Mouse (Mus musculus): ENCODE measurements around the gene Prpf3. TPM values are rescaled to one million over a fixed set of nuclear protein-coding genes. Genes with fewer than 3 reads are reported as not detected.
A peak's percentile ranks its signal among the peaks of the same experiment; 100 is the strongest.
"Not testable (repeated sequence)": the region's sequence is repeated elsewhere in the genome, so short reads cannot be mapped to it uniquely, and the experiment has no call there.

Prpf3 gene
- polyA plus RNA-seq, 1 experiment: 37.7 TPM

DNA sequence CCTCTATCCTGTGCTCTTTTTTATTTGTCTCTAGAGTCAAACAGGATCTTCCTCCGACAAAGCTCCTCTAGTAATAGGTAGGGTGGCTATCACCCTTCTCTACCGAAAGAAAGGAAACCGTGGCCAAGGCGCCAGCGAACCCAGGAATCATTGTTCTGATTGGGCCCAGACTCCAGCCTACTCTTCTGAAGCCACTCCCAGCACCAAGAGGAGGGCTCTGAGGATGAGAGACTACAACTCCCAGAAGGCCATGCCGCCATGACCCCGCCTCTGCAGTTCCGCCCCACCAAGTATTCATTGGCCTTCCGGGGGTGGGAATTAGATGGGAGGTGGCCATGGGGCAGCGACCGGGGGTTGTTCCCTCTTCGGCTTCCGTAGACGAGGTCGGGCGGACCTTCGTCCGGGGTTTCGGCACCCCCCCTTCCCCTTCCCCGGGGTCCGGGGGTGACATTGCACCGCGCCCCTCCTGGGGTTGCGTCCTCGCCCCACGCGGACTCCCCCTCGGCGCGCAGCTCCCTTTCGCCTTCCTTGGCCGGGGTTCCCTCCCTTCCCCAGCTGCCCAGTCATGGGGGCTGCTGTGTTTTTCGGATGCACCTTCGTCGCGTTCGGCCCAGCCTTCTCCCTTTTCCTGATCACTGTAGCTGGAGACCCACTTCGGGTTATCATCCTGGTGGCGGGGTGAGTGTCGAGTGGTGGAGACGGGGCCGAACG is 38.1 kb upstream of the Prpf3 start, which contains the start of gene Aph1a:
Gene Aph1a, plus strand, starts transcription at position 364 of the 711 bp plus-strand sequence.
- Histone ChIP-seq H3K27ac (ENCODE audit: insufficient read depth, low read length) (peak within 1 kb of the TSS; percentile 80), H3K4me3 (ENCODE audit: insufficient read depth, low read length) (peak within 1 kb of the TSS; percentile 95)
- H3K4me1 ChIP-seq (ENCODE audit: control insufficient read depth, insufficient read depth, low read length): not testable (repeated sequence)
- peak; percentile 89 for TF ChIP-seq POLR2A (IDR thresholded peaks at IDR 0.05; ENCODE audit: low read depth, low read length)

DNA sequence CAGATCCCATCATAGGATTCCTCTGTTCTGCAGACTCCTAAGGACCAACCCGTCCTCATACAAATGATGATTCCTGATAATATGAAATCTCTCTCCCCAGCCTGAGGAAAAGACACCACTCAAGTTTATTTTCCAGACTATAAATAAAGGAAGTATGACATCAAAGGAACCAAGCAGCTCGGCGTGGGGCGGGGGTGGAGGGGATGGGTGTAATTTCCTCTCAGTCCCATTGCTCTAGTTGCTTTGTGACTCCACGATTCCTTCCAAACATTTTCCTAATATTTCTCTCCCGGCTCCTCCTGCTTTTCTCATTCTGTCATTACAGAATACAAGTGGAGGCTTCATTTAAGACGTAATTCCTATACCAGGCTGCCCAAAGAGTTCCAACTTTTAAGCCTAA is 37.4 kb upstream of the Prpf3 start:
- Histone ChIP-seq H3K27ac (ENCODE audit: insufficient read depth, low read length) (peak overlapping the region; percentile 80), H3K4me1 (ENCODE audit: control insufficient read depth, insufficient read depth, low read length) (peaks cover 2% of the 10 kb centered on the region; the same call in 1 of the 2 replicates), H3K4me3 (ENCODE audit: insufficient read depth, low read length) (peak overlapping the region; percentile 40)
- TF ChIP-seq POLR2A (IDR thresholded peaks at IDR 0.05; ENCODE audit: low read depth, low read length): no peak
- no peak for TF ChIP-seq CTCF (IDR thresholded peaks at IDR 0.05; ENCODE audit: borderline replicate concordance, insufficient read depth, low read length)

DNA sequence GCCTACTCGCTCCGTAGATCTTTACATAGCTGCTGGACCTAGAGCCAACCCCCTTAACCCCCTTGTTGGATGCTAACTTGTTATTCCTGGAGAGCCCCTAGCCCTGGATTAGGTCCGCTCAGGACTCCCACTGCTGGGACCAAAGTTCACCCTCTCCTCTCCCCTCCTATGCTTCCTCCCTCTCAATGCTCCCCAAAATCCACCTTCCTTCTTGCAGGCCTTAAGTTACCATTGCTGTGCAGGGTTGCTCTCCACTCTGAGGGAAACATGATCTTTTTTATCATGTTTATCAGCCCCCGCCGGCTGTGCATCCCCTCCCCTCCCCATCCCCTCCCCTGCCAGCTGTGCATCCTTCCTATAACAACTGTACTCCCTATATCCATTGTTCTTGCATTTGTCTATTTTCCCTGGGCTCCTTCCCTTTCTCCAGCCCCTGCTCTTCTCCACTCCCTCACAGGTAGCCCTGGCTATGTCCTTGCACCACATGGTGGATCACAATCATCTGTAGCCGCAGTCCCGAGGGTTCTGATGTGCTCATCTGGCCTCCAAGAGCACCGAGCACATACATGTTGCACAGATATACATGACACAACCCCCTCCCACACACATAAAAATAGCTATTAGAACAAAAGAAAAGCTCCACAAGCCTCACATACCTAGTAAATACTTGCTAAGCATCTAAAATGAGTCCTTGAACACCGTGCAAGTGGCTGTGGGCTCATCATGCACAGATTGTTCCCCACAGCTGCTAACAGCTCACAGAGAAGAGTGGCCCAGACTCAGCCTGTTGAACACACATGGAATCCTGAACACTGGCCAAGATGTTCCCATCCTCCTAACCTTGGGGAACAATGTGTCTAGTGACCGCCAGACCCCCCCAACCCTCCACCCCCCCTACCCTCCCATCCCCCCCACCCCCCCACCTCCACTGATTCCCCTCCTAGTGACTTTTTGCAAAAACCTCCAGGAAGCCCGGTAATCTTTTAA is 36.7 kb upstream of the Prpf3 start:
- no peak overlapping the region for H3K4me3 ChIP-seq (ENCODE audit: insufficient read depth, low read length)
- H3K4me1 ChIP-seq (ENCODE audit: control insufficient read depth, insufficient read depth, low read length): peaks cover 2% of the 10 kb centered on the region; the same call in 1 of the 2 replicates
- no peak for TF ChIP-seq POLR2A (IDR thresholded peaks at IDR 0.05; ENCODE audit: low read depth, low read length)
- TF ChIP-seq CTCF (IDR thresholded peaks at IDR 0.05; ENCODE audit: borderline replicate concordance, insufficient read depth, low read length): no peak
- no peak overlapping the region for H3K27ac ChIP-seq (ENCODE audit: insufficient read depth, low read length)

DNA sequence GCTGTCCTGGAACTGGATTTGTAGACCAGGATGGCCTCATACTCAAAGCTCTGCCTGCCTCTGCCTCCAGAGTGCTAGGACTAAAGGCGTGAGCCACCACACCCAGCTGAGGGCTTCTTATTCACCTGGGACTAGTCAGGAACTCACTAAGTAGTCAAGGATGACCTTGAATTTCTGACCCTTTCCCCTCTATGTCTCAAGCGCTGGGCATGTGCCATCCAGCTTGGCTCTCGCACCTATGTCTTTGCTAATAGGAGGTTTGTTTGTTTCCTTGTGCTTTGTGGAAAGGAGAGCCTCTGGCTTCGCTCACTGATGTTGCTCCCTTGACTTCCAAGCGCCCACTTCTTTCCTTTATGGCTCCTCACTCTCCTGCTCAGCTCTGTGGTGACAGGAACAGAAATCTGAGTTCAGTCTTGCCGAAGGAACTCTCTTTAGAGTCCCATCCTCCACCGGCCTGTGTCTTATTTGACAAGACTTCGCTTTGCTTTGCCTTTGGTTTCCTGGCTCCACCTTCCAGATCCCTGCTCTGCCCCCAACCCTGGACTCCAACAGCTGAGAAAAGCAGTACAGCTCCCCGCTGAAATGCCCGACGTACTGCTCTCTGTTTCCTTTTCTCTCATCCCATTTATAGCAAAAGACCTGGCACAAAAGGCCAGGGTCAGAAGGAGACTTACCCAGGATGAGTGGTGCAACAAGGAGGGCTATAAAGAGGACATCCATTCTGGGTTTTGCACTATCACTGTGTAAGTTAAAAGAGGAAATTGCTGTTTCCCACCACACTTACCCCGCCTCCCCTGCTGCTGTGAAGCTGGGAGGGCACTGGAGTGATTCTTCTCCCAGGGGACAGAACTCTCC is 35.8 kb upstream of the Prpf3 start, which contains the start of gene BC028528:
Gene BC028528, minus strand, starts transcription at position 795 of the 855 bp plus-strand sequence.
- peak within 1 kb of the TSS; percentile 30 for H3K4me3 ChIP-seq (ENCODE audit: insufficient read depth, low read length)
- no peak for TF ChIP-seq CTCF (IDR thresholded peaks at IDR 0.05; ENCODE audit: borderline replicate concordance, insufficient read depth, low read length)
- TF ChIP-seq POLR2A (IDR thresholded peaks at IDR 0.05; ENCODE audit: low read depth, low read length): peak; percentile 51
- peaks cover 2% of the 10 kb centered on the region; the same call in 1 of the 2 replicates for H3K4me1 ChIP-seq (ENCODE audit: control insufficient read depth, insufficient read depth, low read length)
- H3K27ac ChIP-seq (ENCODE audit: insufficient read depth, low read length): peak within 1 kb of the TSS; percentile 76

DNA sequence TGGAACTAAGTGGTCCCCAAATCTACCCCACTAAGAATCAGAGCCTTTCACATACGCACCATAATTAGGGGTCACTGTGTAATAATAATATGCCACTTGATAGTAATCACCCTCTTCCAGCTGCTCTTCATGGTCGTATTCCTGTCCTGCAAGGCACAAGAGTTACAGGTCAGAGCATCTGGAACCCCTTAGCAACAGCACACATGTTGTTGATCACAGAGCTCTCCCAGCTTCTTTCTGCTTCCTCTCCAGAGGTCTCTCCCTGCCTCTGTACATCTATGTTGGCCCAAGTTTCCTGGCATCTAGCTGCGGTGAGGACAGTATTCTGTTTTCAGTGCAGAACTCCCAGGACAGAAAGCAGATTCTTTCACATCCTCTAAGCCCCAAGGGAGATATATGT is 34.0 kb upstream of the Prpf3 start:
- no peak overlapping the region for H3K27ac ChIP-seq (ENCODE audit: insufficient read depth, low read length)

DNA sequence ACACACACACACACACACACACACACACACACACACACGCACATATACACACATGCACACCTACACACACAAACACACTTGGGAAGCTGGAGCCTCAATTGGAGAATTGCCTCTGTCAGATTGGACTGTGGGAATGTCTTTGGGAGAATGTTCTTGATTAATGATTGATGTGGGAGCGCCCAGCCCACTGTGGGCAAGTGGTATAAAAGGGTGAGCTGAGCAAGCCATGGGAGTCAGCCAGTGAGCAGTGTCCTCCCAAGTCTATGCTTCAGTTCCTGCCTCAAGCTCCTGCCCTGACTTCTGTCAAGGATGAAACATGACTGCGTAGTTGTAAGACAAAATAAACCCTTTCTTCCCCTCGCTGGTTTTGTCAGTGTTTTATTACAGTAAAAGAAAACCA is 31.9 kb upstream of the Prpf3 start:
- Histone ChIP-seq H3K4me3 (ENCODE audit: insufficient read depth, low read length) (no peak overlapping the region), H3K4me1 (ENCODE audit: control insufficient read depth, insufficient read depth, low read length) (peaks cover 2% of the 10 kb centered on the region; the same call in 1 of the 2 replicates), H3K27ac (ENCODE audit: insufficient read depth, low read length) (no peak overlapping the region)
- no peak for TF ChIP-seq CTCF (IDR thresholded peaks at IDR 0.05; ENCODE audit: borderline replicate concordance, insufficient read depth, low read length)
- no peak for TF ChIP-seq POLR2A (IDR thresholded peaks at IDR 0.05; ENCODE audit: low read depth, low read length)

More for the DNA sequence above, 34.0 kb upstream of the Prpf3 start:
- TF ChIP-seq CTCF (IDR thresholded peaks at IDR 0.05; ENCODE audit: borderline replicate concordance, insufficient read depth, low read length) (no peak), POLR2A (IDR thresholded peaks at IDR 0.05; ENCODE audit: low read depth, low read length) (no peak)
- Histone ChIP-seq H3K4me3 (ENCODE audit: insufficient read depth, low read length) (no peak overlapping the region), H3K4me1 (ENCODE audit: control insufficient read depth, insufficient read depth, low read length) (peaks cover 2% of the 10 kb centered on the region; the same call in 1 of the 2 replicates)

DNA sequence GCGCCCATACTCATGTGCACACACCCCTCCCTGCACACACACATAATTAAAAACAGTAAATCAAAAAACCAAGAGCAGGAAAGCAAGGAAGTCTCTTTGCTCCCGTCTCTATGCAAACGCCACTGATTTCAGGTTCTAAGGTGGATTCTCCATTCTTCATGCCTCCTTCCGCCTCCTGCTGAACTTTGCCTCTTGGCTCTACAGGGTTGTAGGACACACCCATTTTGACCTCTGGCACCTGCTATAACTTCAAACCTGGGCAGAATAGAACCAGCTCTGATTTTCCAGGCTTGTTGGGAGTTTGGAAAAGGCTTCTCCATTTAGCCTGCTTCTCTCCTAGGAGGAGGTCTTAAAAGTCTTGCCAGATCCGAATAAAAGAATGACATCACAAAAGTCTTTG is 28.7 kb upstream of the Prpf3 start:
- H3K4me1 ChIP-seq (ENCODE audit: control insufficient read depth, insufficient read depth, low read length): no peaks in the 10 kb centered on the region
- no peak for TF ChIP-seq CTCF (IDR thresholded peaks at IDR 0.05; ENCODE audit: borderline replicate concordance, insufficient read depth, low read length)
- TF ChIP-seq POLR2A (IDR thresholded peaks at IDR 0.05; ENCODE audit: low read depth, low read length): no peak

DNA sequence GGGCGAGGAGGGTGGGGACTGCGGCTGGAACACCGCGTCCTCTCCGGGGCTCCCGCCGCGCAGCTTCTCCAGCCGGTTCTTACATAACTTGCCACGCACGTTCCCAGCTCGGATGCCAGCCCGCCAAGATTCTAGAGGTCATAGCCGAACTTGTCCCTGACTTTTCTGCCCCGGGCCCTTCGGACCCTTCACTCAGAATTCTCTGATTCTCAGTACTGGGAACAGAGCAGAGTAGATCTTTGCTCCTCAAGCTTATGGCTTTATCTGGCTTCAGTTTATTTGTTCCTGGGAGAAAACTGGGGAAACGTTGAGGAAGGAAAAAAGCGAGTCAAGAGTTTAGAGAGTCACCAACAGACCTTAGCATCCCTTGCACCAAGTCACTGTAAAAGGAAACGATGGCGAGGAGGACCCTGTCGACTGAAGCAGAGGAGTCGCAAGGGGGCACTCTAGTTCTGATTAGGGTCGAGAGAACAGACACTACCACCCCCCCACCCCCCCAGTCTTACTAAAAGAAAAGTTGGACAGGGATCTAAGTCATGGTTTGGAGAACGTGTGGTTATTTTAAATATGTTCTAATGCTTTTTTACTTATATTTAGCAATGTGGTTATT is 27.2 kb upstream of the Prpf3 start:
- peak overlapping the region; percentile 44 for H3K4me3 ChIP-seq (ENCODE audit: insufficient read depth, low read length)
- TF ChIP-seq POLR2A (IDR thresholded peaks at IDR 0.05; ENCODE audit: low read depth, low read length) (no peak), CTCF (IDR thresholded peaks at IDR 0.05; ENCODE audit: borderline replicate concordance, insufficient read depth, low read length) (peak; percentile 45; the same call in 1 of the 2 replicates)
- no peaks in the 10 kb centered on the region for H3K4me1 ChIP-seq (ENCODE audit: control insufficient read depth, insufficient read depth, low read length)
- no peak overlapping the region for H3K27ac ChIP-seq (ENCODE audit: insufficient read depth, low read length)

More for the DNA sequence above, 28.7 kb upstream of the Prpf3 start:
- Histone ChIP-seq H3K27ac (ENCODE audit: insufficient read depth, low read length) (no peak overlapping the region), H3K4me3 (ENCODE audit: insufficient read depth, low read length) (no peak overlapping the region)

Measured in embryonic fibroblast, embryonic 13.5 days (primary cell).